Mouse (Mus musculus): ENCODE measurements around the gene Bckdha.

The Bckdha gene

DNA sequence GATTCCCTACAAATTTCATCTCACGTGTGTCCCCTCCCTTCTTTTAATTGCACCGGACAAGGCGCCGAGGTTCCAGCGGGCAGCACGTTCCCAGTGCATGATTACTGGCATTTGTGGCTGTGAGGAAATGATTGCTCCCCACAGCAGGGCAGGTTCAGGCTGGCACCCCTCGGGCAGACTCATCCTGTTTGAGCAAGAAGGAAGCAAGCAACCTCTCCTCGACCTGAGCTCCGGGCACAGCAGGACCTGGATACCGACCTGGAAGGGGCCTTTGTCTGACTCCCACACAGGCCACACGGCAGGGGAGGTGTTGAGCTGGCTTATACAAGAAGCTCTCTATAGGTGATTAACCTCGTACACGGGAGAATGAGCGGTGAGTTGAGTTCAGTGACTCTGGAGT, 13.7 kb downstream of the Bckdha start:
- DNase-seq (ENCODE audit: extremely low spot score): no peak

DNA sequence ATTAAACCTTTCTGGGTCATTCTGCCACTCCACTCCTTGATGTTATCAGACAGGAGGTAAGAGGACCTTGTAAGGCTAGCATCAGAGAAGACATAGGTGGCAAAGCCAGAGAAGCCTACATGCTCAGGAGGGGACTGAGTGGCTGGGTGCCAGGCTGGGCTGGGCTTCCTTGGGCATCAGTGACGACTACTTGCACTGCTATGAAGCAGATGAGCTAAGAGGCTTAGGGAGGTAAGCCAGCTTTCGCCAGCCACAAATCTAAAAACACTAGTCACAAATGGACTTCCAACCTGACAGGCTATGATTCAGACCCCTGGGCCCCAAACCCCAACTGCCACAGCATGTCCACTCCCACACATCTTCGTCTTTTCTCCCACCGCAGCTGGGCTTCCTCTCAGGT, 14.2 kb downstream of the Bckdha start:
- no peak for DNase-seq (ENCODE audit: extremely low spot score)

DNA sequence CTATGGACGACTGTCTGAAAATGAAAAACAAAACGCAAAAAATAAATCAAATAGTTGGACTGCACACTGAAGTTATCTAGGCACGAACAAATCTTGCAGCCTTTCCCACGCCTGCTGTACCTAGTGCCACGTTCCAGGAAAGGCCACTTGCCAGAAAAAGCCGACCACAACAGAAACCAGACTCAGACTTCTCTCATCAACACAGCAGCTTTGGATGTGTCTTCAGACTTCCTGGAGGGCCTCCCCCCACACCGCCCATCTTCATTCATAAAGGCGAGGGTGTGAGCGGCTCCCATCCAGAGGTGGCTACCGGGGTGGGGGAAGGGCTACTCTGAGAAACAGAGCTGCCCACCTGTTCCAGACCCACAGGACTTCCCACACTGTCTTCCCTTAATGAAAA, 14.6 kb downstream of the Bckdha start:
- DNase-seq (ENCODE audit: extremely low spot score): no peak

DNA sequence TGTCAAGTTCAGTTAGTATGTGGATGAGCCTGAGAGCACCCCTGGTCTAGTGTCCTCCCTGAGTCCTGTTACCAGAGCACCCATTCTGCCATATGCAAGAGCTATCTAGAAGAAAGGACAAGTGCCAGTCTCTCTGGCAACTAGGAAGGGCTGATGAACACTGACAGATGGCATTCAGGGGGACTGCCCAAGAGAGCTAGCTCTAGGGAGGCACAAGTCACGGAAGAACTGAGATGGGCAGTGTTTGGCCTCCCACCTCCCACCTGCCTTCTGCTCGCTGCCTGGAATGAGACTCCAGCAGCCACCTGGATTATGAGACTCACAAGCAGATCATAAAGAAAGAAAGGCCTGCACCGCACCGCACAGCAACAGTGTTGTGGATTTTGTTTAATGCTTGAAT, 19.0 kb downstream of the Bckdha start:
- DNase-seq (ENCODE audit: extremely low spot score): no peak

DNA sequence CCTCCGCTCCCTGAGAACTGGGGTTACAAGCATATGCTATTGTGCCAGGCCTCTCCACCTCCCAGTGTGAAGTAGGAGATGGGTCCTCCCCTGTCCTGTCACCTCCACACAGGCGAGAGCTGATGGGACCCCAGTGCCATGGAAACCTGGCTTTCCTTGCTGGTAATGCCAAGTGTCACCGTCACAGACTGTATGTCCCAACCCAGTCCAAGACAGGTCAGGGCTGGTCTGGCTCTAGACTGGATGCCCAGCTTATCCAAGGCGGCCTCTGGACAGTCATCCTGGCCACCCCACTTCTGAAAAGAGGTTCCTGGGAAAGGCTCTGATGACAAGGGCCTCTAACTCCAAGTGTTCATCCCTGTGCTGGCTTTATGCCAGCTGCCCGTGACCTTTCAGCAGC, 21.7 kb downstream of the Bckdha start:
- DNase-seq (ENCODE audit: extremely low spot score): no peak

DNA sequence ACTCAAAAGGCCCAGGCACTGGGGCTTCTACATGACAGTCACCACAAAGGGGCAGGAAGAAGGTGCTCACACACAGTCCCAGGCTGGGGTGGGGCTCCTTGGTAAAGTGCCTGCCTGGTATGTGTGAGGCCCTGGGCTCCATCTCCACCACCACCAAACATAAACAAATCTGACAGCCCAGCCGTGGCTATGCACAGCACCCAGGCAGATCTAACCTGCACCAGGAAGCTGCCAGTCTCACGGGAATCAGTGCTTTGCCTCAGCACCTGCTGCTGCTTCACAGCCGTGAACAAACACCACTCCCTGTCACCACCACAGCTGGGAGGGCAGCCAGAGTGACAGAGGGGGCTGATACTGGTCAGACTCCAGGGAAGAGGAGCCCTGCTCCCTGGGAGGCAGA, 22.4 kb downstream of the Bckdha start:
- no peak for DNase-seq (ENCODE audit: extremely low spot score)

DNA sequence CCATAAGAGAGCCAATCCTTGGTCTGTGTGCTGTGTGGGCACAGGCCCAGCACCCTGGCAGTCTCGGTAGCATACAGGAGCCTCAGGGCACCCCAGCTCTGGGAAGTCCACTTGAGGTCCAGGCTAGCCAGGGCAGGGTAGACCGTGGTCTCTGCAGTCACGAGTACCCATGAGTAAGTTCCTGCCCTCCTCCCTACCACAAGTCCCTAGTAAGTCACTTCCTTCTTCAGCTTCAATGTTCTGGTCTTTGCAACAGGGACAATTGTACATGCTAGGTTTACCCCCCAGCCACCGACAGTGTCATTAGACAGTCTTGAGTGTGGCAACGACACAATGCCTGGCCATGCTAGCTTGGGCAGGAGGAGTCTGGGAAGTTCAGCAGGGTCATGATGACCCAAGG, 26.1 kb downstream of the Bckdha start:
- no peak for DNase-seq (ENCODE audit: extremely low spot score)

DNA sequence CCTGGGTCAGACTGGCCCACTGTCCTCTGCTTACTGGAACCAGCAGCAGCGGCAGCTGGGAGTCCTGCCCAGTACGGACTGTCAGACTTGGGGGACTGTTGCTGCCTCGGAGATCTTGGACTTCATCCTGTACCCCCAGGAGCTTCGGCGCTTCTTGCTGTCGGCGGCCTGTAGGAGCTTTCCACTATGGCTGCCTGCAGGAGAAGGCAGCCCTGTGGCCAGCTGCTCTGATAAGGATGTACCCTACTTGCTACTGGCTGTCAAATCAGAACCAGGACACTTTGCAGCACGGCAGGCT, 30.5 kb downstream of the Bckdha start:
- DNase-seq (ENCODE audit: extremely low spot score): no peak

DNA sequence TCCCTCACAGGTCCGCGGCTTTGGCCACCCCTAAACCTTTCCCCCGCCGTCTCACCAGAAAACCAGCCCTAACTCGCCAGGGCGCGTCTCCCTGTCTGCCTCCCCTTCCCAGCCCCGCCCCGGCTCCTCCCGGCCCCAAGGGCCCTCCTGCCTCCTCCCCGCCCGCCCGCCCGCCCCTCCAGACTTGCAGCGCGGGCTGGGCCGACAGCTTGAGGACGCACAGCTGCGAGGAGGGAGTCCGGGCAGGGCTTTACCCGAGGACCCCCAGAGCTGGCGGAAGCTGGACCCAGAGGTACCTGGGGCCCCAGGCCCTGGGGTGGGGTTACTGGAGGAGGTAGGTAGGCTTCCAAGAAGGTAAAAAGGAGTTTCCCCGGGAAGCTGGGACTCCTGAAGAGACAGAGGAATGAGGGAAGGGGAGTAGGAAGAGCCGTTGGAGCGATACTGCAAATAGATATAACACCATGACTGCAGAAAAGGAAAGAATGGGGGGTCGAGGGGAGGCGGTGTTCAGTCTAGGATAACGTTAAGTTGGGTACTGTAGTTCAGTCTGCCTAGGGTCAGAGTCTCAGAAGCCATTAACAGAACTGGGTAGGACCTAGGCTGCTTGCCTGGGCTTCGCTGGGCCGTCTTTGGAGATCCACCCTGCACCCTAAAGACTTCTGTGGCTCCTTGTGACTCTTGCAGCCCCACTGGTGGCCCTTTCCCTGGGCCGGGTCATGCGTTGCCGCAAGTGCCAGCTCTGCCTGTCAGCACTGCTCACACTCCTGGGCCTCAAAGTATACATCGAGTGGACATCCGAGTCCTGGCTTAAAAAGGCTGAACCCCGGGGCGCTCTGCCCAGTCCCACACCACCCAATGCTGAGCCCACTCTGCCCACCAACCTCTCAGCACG, 31.1 kb downstream of the Bckdha start:
- DNase-seq (ENCODE audit: extremely low spot score): peak; percentile 67

DNA sequence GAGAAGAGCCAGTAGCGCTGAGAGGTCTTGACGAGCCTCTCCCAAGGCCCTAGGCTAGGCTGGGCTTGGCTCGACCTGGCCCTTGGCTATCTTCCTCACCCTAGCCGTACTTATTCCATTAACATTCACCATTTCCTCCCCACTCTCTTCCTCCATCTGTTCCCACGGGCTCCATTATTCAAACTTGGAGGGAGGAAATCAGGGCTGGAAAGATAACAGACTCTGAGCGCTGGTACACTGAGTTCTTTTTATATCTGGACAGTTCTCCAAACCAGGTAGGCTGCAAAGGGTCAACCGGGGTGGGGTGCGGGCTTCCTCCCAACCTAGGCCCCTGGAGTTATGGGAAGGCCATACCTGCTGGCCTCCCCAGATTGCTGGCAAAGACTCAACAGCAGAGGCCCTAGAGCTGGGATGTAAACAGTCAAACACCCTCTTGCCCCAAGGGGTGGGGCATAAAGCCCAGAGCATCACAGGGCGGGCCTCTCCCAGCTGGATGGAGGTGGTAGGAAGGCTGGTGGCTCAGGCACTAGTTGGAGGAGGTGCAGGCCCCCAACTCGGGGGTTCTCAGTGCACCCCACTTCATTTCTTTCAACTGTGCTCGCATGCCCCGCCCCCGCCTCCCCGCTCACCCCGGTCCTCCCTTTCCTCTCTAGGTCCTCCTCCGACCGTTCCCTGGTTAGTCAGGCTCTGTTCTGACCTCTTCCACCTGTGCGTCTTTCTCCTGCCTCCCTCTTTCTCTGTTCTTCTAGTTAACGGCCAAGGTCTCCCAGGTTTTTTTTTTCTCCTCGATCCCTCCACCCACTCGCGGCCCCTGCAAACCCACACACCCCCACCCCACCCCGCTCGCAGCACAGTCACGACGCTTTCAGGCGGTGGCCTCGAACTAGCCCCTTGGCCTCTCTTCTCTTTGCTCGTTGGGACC, 32.0 kb downstream of the Bckdha start, which contains the start of gene B3gnt8:
TSS of gene B3gnt8 (plus strand) at position 146 of the 922 bp plus-strand sequence.
- no peak for DNase-seq (ENCODE audit: extremely low spot score)

DNA sequence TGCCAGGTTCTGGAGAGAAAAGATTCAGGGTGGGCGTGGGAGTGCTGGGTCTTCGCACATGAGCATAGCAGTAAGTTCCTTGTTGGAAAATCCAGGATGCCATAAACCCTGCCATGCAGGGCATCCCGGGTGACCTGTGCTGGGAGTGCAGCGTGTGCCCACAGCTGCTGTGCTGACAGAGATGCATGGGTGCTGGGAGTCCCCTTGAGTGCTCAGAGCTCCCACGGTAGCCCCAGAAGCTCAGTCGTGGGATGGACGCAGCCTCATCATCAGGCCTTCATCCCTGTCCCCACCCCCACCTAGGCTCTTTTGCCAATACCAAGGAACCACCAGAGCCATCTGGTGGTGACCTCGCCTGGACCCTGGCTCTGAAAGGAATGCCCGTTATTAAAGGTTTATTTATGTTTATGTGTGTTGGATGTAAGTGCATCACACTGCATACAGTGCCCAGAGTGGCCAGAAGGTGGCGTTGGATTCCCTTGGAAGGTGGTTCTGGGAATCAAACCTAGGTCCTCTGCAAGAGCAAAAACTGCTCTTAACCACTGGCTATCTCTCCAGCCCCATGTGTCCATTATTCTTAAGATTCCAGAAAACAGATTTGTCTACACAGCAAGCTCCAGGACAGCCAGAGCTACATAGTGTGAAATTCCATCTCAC, 33.1 kb downstream of the Bckdha start:
- DNase-seq (ENCODE audit: extremely low spot score): peak; percentile 14

DNA sequence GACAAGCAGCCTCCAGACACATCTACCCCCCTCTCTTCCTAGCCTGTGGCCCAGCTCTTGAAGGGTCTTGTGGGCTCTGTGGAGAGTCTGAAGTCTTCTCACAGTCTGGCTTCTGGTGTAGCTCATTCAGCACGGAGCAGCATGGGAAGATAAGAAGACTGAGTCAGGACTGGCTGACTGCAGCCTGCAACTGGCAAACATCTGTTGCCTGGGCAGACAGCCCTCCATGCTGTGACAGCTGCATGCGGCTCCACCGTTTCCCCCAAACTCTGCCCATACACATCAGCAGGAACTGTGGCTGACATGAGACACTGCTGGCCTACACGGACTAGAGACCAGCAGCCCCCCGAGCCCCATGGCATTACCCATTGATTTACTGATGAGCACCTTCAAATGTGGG, 33.9 kb downstream of the Bckdha start:
- no peak for DNase-seq (ENCODE audit: extremely low spot score)

DNA sequence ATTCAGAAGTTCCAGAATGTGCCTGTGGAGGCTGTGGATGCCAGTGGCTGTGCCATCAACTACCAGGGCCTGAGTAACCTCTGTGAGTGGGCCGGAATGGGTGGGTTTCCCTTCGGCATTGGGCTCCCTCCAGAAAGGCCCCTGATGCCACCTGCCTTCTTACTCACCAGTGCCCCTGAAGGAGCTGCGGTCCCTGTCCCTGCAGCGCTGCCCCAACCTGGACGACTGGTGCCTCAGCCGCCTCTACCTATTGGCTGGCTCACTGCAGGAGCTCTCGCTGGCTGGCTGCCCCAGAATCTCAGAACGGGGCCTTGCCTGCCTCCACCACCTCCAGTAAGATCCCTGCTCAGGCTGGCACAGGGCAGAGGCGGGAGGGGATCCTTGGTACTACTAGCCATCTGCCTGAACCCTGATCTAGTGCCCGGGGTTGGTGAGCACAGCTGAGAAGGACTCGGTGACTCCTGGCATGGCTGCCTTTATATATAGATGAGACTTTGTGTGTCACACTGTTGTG, 34.9 kb downstream of the Bckdha start:
- DNase-seq (ENCODE audit: extremely low spot score): no peak

DNA sequence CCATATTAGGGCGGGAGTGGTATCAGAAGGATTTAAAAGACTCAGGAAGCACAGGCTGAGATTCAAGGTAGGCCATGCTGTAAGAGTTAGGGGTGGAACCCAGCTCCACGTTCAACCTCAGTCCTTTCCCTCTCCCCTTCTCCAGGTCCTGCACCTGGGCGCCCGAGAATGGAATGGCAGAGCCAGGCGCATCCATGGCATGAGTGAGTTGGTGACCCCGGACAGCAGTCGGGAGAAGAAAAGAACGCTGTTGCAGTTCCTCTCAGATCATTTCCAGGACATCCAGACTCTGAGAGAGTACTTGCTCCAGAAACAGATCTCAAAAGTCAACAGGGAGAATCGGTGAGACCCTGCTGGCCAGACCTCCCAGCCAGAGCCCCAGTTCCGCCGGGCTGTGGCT, 38.0 kb downstream of the Bckdha start:
- no peak for DNase-seq (ENCODE audit: extremely low spot score)

DNA sequence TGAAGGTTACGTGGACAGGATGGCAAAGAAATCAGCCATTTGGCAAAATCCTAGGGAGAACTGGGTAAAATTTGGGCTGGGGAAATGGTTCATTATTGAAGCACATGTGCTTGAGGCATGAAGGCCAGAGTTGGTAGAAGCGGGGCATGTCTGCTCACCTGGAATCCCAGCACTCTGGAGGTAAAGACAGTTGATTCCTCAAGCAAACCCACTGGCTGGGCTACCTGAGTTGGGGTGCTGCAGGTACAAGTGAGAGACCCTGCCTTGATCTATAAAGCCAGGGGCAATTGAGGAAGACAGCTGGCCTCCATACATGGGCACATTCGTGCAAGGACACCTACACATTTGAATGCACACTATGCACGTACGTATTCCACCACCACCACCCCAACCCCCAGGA, 38.7 kb downstream of the Bckdha start:
- no peak for DNase-seq (ENCODE audit: extremely low spot score)

DNA sequence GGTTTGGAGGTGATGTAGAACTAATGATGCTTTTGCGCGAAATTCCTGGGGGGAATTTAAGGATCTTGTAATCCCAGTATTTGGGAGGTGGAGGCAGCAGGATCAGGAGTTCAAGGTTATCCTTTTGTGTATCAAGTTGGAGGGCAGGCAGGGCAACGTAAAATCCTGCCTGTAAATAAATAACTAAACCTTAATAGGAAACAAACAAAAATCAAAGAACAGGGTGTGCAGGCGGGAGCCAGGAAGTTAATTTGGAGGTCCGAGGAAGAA, 39.1 kb downstream of the Bckdha start:
- no peak for DNase-seq (ENCODE audit: extremely low spot score)

DNA sequence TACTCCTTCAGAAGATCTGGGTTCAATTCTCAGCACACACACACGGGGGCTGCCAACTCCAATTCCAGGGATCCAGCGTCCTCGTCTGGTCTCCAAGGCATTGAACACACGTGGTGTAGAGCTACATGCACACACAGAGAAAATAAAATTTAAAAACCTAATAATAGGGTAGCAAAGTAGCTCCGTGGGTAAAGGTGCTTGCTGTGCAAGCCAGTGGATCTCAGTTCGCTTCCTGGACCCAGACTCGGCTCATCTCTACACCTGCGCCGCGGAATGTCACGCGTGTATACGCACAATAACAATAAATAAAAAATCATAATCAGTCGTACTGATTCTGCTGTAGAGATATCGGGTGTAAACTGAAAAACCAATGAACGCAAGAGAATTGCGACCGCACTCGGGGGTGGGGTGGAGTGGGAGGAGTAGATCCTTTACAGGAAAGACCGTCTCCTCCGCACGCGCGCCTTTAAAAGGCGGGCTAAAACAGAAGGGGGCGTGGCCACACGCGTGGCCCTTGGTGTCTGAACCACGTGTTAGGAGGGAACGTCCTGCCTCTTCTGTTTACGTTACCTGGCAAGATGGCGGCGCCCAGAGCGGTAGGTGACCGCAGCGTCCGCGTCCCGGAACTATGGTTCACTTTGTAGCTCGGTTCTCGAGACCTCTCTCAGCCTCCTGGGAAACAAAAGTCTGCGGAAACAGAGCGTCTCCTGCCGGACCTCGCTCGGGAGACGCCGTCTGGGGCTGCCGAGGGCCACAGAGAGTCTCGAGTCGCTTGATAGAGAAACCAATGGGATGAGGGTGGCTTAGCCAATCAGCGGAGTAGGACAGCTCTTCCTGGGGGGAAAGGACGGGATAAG, 39.7 kb downstream of the Bckdha start, which contains the start of gene Dmac2:
TSS of gene Dmac2 (plus strand) at position 550 of the 857 bp plus-strand sequence.
- DNase-seq (ENCODE audit: extremely low spot score): peak; percentile 91

DNA sequence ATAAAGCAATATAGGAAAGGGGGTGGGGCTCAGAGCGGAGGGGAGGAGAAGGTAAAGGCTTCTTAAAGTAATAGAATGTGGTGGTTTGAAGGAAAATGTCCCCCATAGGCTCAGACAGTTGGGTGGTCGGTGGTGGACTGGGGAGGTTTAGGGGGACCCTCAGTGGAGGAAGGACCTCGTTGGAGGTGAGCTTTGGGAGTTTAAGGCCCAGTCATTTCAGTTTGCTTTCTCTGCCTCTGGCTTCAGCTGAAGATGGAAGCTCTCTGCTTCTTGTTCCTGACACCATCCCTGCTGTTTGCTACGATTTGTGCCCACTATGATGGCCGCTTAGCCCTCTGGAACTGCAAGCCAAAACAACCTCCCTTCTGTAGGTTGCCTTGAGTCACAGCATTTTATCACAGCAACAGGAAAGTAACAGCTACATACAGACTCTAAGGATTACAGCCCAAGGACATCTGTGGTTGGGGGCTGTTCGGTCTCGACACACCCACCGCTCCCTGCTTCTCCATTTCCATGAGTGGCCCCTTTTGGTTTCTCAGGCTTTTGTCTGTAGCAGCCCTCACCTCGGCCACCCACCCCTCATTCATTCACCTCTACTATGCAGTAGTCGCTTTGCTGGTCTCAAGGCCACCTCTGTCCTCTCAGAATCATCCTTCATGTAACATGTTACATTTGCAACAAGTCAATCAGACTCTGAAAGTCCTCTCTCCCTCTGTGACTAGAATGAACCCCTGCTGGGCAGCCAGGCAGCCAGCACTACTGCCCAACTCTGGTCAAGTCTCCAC, 41.2 kb downstream of the Bckdha start:
- DNase-seq (ENCODE audit: extremely low spot score): no peak

DNA sequence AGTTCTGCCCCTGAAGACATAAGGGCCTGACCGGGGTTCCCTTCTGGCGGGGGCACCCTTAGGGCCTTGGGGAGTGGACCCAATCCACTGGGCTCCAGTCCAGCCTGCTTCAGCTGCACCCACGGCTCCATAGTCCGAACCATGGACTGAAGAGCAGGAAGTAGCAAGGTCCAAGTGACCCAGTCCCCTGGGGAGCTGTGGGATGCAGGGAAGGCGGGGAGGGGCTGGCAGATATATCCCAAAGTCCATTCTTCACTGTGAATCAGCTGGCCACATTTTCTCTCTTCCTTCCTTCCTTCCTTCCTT, 43.1 kb downstream of the Bckdha start, which contains the start of gene Erich4:
TSS of gene Erich4 (minus strand) at position 187 of the 306 bp plus-strand sequence.
- no peak for DNase-seq (ENCODE audit: extremely low spot score)

DNA sequence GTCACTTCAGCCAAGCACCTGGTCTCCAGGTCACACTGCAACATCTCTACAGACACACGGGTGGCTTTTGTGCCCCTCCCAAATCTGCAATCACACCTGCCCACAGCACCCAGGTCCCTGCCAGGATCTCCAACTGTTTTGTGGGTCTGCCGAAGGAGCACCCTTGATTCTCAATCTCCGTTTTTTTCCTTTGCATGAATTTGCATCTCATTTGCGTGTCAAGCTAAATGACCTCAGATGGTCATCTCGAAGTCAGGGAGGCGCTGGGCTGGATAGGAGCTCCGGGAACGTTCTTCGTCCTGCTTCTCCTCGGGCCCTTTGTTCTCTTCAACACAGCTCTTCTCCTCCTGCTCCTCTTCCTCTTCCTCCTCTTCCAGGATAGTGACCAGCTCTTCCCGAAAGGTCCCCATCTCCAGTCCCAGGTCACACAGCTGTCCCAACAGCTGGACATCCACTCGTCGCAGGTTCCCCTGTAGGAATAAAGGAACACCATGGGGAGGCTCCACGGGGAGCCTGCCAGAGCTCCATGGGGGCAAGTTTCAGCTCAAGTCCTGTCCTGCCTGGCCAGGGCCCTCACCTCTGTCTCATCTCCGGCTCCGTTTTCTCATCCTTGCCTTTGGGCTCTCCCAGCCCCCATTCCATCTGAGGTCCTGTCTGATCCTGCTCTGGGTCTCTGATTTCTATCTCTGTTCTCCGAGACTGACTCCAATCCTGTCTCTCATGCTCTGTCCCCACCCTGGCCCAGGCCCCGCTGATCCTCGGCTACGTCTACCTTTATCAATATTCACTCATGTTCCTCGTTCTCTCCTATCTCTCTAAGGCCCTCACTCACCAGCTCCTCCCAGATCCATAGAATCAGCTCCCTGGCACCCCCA, 43.7 kb downstream of the Bckdha start:
- DNase-seq (ENCODE audit: extremely low spot score): no peak

Data from embryo, embryonic 9.5 days (tissue).